Mouse (Mus musculus) testis, adult 2 months (tissue): ENCODE results near the gene Pex11a.

ENCODE experiments used
- CTCF ChIP-seq: fragments of 200-500 bp; IDR thresholded peaks from 2 replicates; pipeline ENCODE4 v1.5.1; 2012; ENCODE audit warnings: low read depth, mild to moderate bottlenecking, inconsistent platforms, low read length, moderate library complexity; ENCODE audit not compliant: control insufficient read depth, insufficient read depth, insufficient replicate concordance
- POLR2A ChIP-seq: fragments of 200-500 bp; IDR thresholded peaks from 2 replicates; pipeline ENCODE4 v1.6.1; 2012; ENCODE audit warnings: low read depth, mild to moderate bottlenecking, inconsistent platforms, low read length, moderate library complexity; ENCODE audit not compliant: control insufficient read depth

- no peak for TF ChIP-seq POLR2A
- TF ChIP-seq CTCF = no peak
Observed at GRCm38 (mm10) chr7:79742277-79742658, 663 bp downstream of the Pex11a start.
